8 mouse cellular contexts compared by ENCODE assay signal in genomic region chr5:125164465-125165167, GRCm38 (mm10). TPM values are rescaled to one million over a fixed set of nuclear protein-coding genes. Genes with fewer than 3 reads are reported as not detected.
DNase-seq lines count a peak whose midpoint lies in the region; ATAC-seq lines count a peak whose summit lies in the region.

No protein-coding gene starts in this region.

- no peaks in the 10 kb centered on the region for H3K27me3 ChIP-seq in hindbrain, embryonic 15.5 days
- H3K27me3 ChIP-seq in liver, embryonic 16.5 days (ENCODE audit: control insufficient read depth, insufficient read depth, low read depth, low read length): no peaks in the 10 kb centered on the region
- H3K27me3 ChIP-seq in stomach, embryonic 14.5 days (ENCODE audit: control insufficient read depth, insufficient read depth, low read length): no peaks in the 10 kb centered on the region

- H3K4me2 ChIP-seq in hindbrain, embryonic 15.5 days: no peak overlapping the region; the same call in 1 of the 2 replicates
- no peak overlapping the region for H3K4me2 ChIP-seq in liver, embryonic 16.5 days (ENCODE audit: low read depth, low read length)
- no peak overlapping the region for H3K4me2 ChIP-seq in stomach, embryonic 14.5 days (replicated peaks; ENCODE audit: low read depth, low read length)

- H3K27ac ChIP-seq in hindbrain, embryonic 15.5 days (replicated peaks): peak overlapping the region; percentile 73
- H3K27ac ChIP-seq in liver, embryonic 16.5 days (ENCODE audit: low read length): no peak overlapping the region; the same call in 1 of the 2 replicates
- peak overlapping the region; percentile 46; the same call in 1 of the 2 replicates for H3K27ac ChIP-seq in stomach, embryonic 14.5 days (ENCODE audit: low read length)

- H3K36me3 ChIP-seq in hindbrain, embryonic 15.5 days: no peaks in the 10 kb centered on the region
- no peaks in the 10 kb centered on the region for H3K36me3 ChIP-seq in liver, embryonic 16.5 days (ENCODE audit: control insufficient read depth, insufficient read depth)
- no peaks in the 10 kb centered on the region for H3K36me3 ChIP-seq in stomach, embryonic 14.5 days (ENCODE audit: control insufficient read depth, insufficient read depth, low read length)

- no peak overlapping the region for H3K4me3 ChIP-seq in hindbrain, embryonic 15.5 days
- H3K4me3 ChIP-seq in liver, embryonic 16.5 days (ENCODE audit: low read depth, low read length): no peak overlapping the region
- H3K4me3 ChIP-seq in stomach, embryonic 14.5 days (ENCODE audit: low read depth, low read length): no peak overlapping the region

- peaks cover 85% of the 10 kb centered on the region for H3K4me1 ChIP-seq in hindbrain, embryonic 15.5 days (replicated peaks)
- peaks cover 29% of the 10 kb centered on the region for H3K4me1 ChIP-seq in liver, embryonic 16.5 days (ENCODE audit: control insufficient read depth, low read depth, low read length)
- H3K4me1 ChIP-seq in stomach, embryonic 14.5 days (ENCODE audit: control insufficient read depth, insufficient read depth, low read length): peaks cover 53% of the 10 kb centered on the region

- H3K9ac ChIP-seq in hindbrain, embryonic 15.5 days: no peak overlapping the region
- H3K9ac ChIP-seq in liver, embryonic 16.5 days (ENCODE audit: low read depth, low read length): no peak overlapping the region
- H3K9ac ChIP-seq in stomach, embryonic 14.5 days (replicated peaks; ENCODE audit: low read depth, low read length): no peak overlapping the region

- DNase-seq in embryo, embryonic 10 days (ENCODE audit: low spot score): peak; percentile 29
- no peak for DNase-seq in embryo, embryonic 9.5 days (ENCODE audit: extremely low spot score)
- peak; percentile 61 for DNase-seq in cerebellum, adult 11 months
- peak; percentile 68 to 83 for DNase-seq in gastrocnemius, adult 8-10 months (ENCODE audit: low spot score in 2 of 2)
- no peak for DNase-seq in left cerebral cortex, adult 9 months (ENCODE audit: low spot score in 2 of 2)

- WGBS in hindbrain, embryonic 15.5 days: 23% methylated on average over 12 of the region's 12 CpGs
- 50% methylated on average over 12 of the region's 12 CpGs for WGBS in liver, embryonic 16.5 days (ENCODE audit: insufficient replicate concordance)
- 24% methylated on average over 12 of the region's 12 CpGs for WGBS in stomach, embryonic 14.5 days

- no peak for ATAC-seq in hindbrain, embryonic 15.5 days (ENCODE audit: low FRiP score, low read depth)
- 0 out of 2 replicates have a peak, but pooled peaks have one; percentile 10 for ATAC-seq in liver, embryonic 16.5 days (ENCODE audit: low read depth)
- peak; percentile 25; the same call in 1 of the 2 replicates for ATAC-seq in stomach, embryonic 14.5 days (ENCODE audit: insufficient number of reproducible peaks, insufficient read depth, low FRiP score, low read depth)

- H3K9me3 ChIP-seq in hindbrain, embryonic 15.5 days: no peaks in the 10 kb centered on the region
- no peaks in the 10 kb centered on the region for H3K9me3 ChIP-seq in liver, embryonic 16.5 days (replicated peaks; ENCODE audit: control insufficient read depth, low read length)
- H3K9me3 ChIP-seq in stomach, embryonic 14.5 days (ENCODE audit: control insufficient read depth, low read depth, low read length): no peaks in the 10 kb centered on the region

RNA-seq across cellular contexts. Expression of gene Ncor2, which starts 14.4 kb away (rescaled TPM):
- 100 to 1,000 TPM in 1 of 4 experiments, 10 to 100 TPM in 3; 93.5 to 117 (median 97.9) TPM for total RNA-seq in gastrocnemius, adult 8-10 months (2022)
- polyA plus RNA-seq in hindbrain, embryonic 15.5 days (2015; fragmentation: Nextera tagmentation; extraction: Ambion mirVana): 26.3 and 28.7 TPM in 2 replicates
- 3.4 and 4.2 TPM in 2 replicates for polyA plus RNA-seq in liver, embryonic 16.5 days (2015; fragmentation: Nextera tagmentation; extraction: Ambion mirVana)
- polyA plus RNA-seq in stomach, embryonic 14.5 days (2014; fragmentation: Nextera tagmentation; extraction: Ambion mirVana): 32.7 and 33.4 TPM in 2 replicates

Comparison
In these comparisons a context has a peak if more than half of its experiments do, and no peak if none do; other contexts are left out.
1. DNase-seq: peak in embryo, embryonic 10 days (single experiment), cerebellum, adult 11 months (single experiment) and gastrocnemius, adult 8-10 months (2 of 2); none in embryo, embryonic 9.5 days (single experiment) and left cerebral cortex, adult 9 months (0 of 2).